Comparison of ENCODE assay signal across 8 mouse cellular contexts in genomic region chr14:119027130-119027529, GRCm38 (mm10).
A peak's percentile ranks its signal among the peaks of the same experiment; 100 is the strongest.
DNase-seq lines count a peak whose midpoint lies in the region; ATAC-seq and TF ChIP-seq lines count a peak whose summit lies in the region.
"Had no signal": no experiment of that assay in that cellular context is flagged by ENCODE, and none has a peak within 500 bp of the region (broad histone marks: within the 10 kb centered on the region; RNA-seq: fewer than 3 reads in every experiment).

No protein-coding gene starts in this region.

- no peak overlapping the region for H3K9ac ChIP-seq in heart, embryonic 12.5 days
- H3K9ac ChIP-seq: hindbrain, embryonic 15.5 days had no signal

- DNase-seq in embryo, embryonic 10 days (ENCODE audit: low spot score), result peak; percentile 82
- DNase-seq in kidney, postnatal 25 days, result peak; percentile 66 to 69
- DNase-seq in lung, adult 2 months, result peak; percentile 54
- DNase-seq in right cerebral cortex, postnatal 14 days, result peak; percentile 31

- TF ChIP-seq CTCF in E14TG2a.4 (conservative IDR thresholded peaks at IDR 0.05; ENCODE audit: low read length), result peak; percentile 58
- peak; percentile 88 for TF ChIP-seq CTCF in lung, adult 2 months (IDR thresholded peaks at IDR 0.05; ENCODE audit: insufficient read depth, low read length)

- H3K27me3 ChIP-seq in E14TG2a.4 (ENCODE audit: insufficient read depth, low read length), result no peaks in the 10 kb centered on the region
- H3K27me3 ChIP-seq in heart, embryonic 12.5 days (replicated peaks), result no peaks in the 10 kb centered on the region
- H3K27me3 ChIP-seq: hindbrain, embryonic 15.5 days had no signal

- ATAC-seq in activated CD4-positive, CD25-positive, alpha-beta regulatory T cell, adult 4 months, result peak; percentile 96
- peak; percentile 72; the same call in 1 of the 2 replicates for ATAC-seq in heart, embryonic 12.5 days (ENCODE audit: insufficient number of reproducible peaks, low FRiP score)

- no peak for TF ChIP-seq POLR2A in lung, adult 2 months (IDR thresholded peaks at IDR 0.05; ENCODE audit: borderline replicate concordance, extremely low read depth, low read depth, low read length)

- H3K4me2 ChIP-seq in heart, embryonic 12.5 days, result no peak overlapping the region
- H3K4me2 ChIP-seq: hindbrain, embryonic 15.5 days had no signal

- no peak overlapping the region for H3K27ac ChIP-seq in heart, embryonic 12.5 days (ENCODE audit: poor library complexity, severe bottlenecking)
- H3K27ac ChIP-seq: hindbrain, embryonic 15.5 days had no signal

- WGBS in heart, embryonic 12.5 days, result 41% methylated on average over 4 of the region's 4 CpGs
- 37% methylated on average over 4 of the region's 4 CpGs for WGBS in lung, adult 2 months

- H3K9me3 ChIP-seq in E14TG2a.4 (ENCODE audit: low read length), result peaks cover 8% of the 10 kb centered on the region
- H3K9me3 ChIP-seq in heart, embryonic 12.5 days (replicated peaks), result no peaks in the 10 kb centered on the region
- H3K9me3 ChIP-seq: hindbrain, embryonic 15.5 days had no signal

- H3K36me3 ChIP-seq in E14TG2a.4 (ENCODE audit: insufficient read depth, low read length), result no peaks in the 10 kb centered on the region
- H3K36me3 ChIP-seq in heart, embryonic 12.5 days, result peaks cover 23% of the 10 kb centered on the region

- H3K4me3 ChIP-seq in E14TG2a.4 (replicated peaks; ENCODE audit: low read length), result no peak overlapping the region
- no peak overlapping the region for H3K4me3 ChIP-seq in heart, embryonic 12.5 days
- H3K4me3 ChIP-seq in lung, adult 2 months (replicated peaks; ENCODE audit: extremely low read depth, low read depth, low read length), result no peak overlapping the region
- H3K4me3 ChIP-seq: hindbrain, embryonic 15.5 days had no signal

- H3K4me1 ChIP-seq in E14TG2a.4 (replicated peaks; ENCODE audit: low read depth, low read length), result no peaks in the 10 kb centered on the region
- H3K4me1 ChIP-seq in heart, embryonic 12.5 days (replicated peaks), result no peaks in the 10 kb centered on the region
- H3K4me1 ChIP-seq in lung, adult 2 months (ENCODE audit: control insufficient read depth, insufficient read depth, low read length), result no peaks in the 10 kb centered on the region
- H3K4me1 ChIP-seq: hindbrain, embryonic 15.5 days had no signal

Comparison
In these comparisons a context has a peak if more than half of its experiments do, and no peak if none do; other contexts are left out.
1. DNase-seq: peak in every context shown above with its lines; median percentile 82 in embryo, embryonic 10 days; 68 in kidney, postnatal 25 days; 54 in lung, adult 2 months; 31 in right cerebral cortex, postnatal 14 days.